Mouse (Mus musculus) ES-E14 (cell line): ENCODE results near the gene Alx1. TPM values are rescaled to one million over a fixed set of nuclear protein-coding genes. Genes with fewer than 3 reads are reported as not detected.

Source experiments
- DNase-seq: peaks from one replicate; pipeline ENCODE4 v3.0.0-alpha.2; 2013; ENCODE audit warnings: low read depth, low spot score
- H3K27ac ChIP-seq: 2 replicates; pipeline ENCODE4 v1.5.1; 2012; ENCODE audit warnings: low read depth, mild to moderate bottlenecking, low read length, moderate library complexity, mixed read lengths; ENCODE audit not compliant: poor library complexity, insufficient read depth, severe bottlenecking
- H3K36me3 ChIP-seq: 2 replicates; pipeline ENCODE4 v1.6.1; 2012; ENCODE audit warnings: mild to moderate bottlenecking, low read length, moderate library complexity, mixed read lengths; ENCODE audit not compliant: control insufficient read depth, poor library complexity, insufficient read depth, severe bottlenecking
- H3K4me1 ChIP-seq, 2 experiments: fragments of 150-350 bp in 1 of 2; sonication (generic) in 1 of 2; 2 replicates each; pipeline ENCODE4 v1.6.1; 2012; ENCODE audit warnings: low read length in 2 of 2, mild to moderate bottlenecking in 1 of 2, mixed read lengths in 1 of 2; ENCODE audit not compliant: control insufficient read depth in 2 of 2, insufficient read depth in 2 of 2, poor library complexity in 1 of 2
- H3K4me3 ChIP-seq, 2 experiments: fragments of 150-350 bp in 1 of 2; sonication (generic) in 1 of 2; 2 replicates each; pipeline ENCODE4 v1.5.1; 2012; ENCODE audit warnings: low read length in 2 of 2, low read depth in 1 of 2, mild to moderate bottlenecking in 1 of 2, mixed read lengths in 1 of 2; ENCODE audit not compliant: insufficient read depth in 1 of 2, poor library complexity in 1 of 2, severe bottlenecking in 1 of 2
- H3K9ac ChIP-seq: 2 replicates; pipeline ENCODE4 v1.6.1; 2012; ENCODE audit warnings: low read depth, mild to moderate bottlenecking, low read length, mixed read lengths; ENCODE audit not compliant: poor library complexity, insufficient read depth, severe bottlenecking
- H3K9me3 ChIP-seq: fragments of 150-350 bp; sonication (generic); 2 replicates; pipeline ENCODE4 v1.6.1; 2012; ENCODE audit warnings: low read depth, mild to moderate bottlenecking, low read length; ENCODE audit not compliant: control insufficient read depth, insufficient read depth
- CHD2 ChIP-seq: IDR thresholded peaks from 2 replicates; pipeline ENCODE4 v1.6.1; 2014; ENCODE audit warnings: mild to moderate bottlenecking, low read depth, low read length, inconsistent platforms
- HCFC1 ChIP-seq: IDR thresholded peaks from 2 replicates; pipeline ENCODE4 v1.6.1; 2012; ENCODE audit warnings: low read length, inconsistent platforms, borderline replicate concordance; ENCODE audit not compliant: insufficient read depth
- MAFK ChIP-seq: IDR thresholded peaks from 2 replicates; pipeline ENCODE4 v1.6.1; 2014; ENCODE audit warnings: mild to moderate bottlenecking, low read depth, low read length, inconsistent platforms; ENCODE audit not compliant: insufficient read depth
- ZC3H11A ChIP-seq: IDR thresholded peaks from 2 replicates; pipeline ENCODE4 v1.6.1; 2012; ENCODE audit warnings: low read depth, mild to moderate bottlenecking, inconsistent platforms, low read length, borderline replicate concordance
- ZNF384 ChIP-seq: IDR thresholded peaks from 2 replicates; pipeline ENCODE4 v1.6.1; 2012; ENCODE audit warnings: low read depth, low read length, inconsistent platforms
- in situ Hi-C, 2 experiments: fragments of 600-800 bp; cut with MboI; formaldehyde crosslinking; loops; one replicate each; pipeline ENCODE4 v1.15.1; 2025; ENCODE audit warnings: low sequenced_read_pairs in 2 of 2, inconsistent platforms in 1 of 2; ENCODE audit not compliant: unreplicated experiment in 2 of 2
- total RNA-seq: library from RNA; depleted of rRNA; stranded (reverse); fragments of 300-350 nt; gene quantifications from 2 replicates; pipeline ENCODE4 v1.2.3, GENCODE M21; 2012; rRNA removed

Alx1 gene
- total RNA-seq = 0.26 and 0.49 TPM in 2 replicates

DNA sequence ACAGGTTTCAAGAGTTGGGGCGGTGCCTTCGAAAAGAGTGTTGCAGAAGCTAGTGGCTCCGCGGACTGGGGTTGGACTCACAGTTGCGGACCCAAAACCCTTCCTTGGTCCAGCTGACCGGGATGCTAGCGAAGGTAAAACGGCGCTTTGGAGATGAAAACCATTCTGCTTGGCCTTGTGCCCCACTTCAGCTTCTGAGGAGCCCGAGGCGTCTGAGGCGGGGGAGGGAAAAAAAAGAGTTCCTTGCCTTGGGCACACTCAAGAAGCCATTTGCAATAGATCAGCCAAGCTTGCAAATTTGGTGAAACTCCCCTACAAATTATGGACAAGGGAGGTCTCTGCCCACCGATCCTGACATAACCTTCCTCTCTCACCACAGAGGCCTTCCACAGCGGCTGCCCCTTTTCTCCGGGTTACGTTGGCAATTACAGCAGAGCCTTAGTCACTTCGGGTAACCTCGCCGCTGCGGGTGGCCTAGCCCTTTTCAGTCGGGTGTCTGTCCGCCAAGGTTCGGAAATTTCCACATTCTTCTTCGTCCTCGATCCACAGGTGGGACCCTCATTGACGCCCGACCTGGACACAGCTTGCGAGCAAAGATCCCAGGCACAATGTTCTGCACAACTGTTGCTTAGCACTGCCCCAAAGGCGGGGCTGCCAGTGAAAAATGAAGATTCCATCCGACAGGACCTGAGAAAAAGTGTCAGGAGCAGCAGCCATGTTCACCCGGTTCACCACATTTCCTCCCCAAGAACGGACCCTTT, at the start of gene Alx1:
TSS of gene Alx1 (minus strand) at position 486 of the 761 bp plus-strand sequence.
- Histone ChIP-seq H3K9me3 (no peaks in the 10 kb centered on the region), H3K27ac (no peak within 1 kb of the TSS), H3K4me3 (peak within 1 kb of the TSS; percentile 11 to 22; a peak in 2 of 4 replicates), H3K4me1 (no peaks in the 10 kb centered on the region), H3K9ac (no peak within 1 kb of the TSS), H3K36me3 (no peaks in the 10 kb centered on the region)
- TF ChIP-seq ZNF384 (no peak), ZC3H11A (no peak), HCFC1 (no peak), MAFK (no peak), CHD2 (no peak)
- in situ Hi-C loops = no loop called here
- no peak for DNase-seq

DNA sequence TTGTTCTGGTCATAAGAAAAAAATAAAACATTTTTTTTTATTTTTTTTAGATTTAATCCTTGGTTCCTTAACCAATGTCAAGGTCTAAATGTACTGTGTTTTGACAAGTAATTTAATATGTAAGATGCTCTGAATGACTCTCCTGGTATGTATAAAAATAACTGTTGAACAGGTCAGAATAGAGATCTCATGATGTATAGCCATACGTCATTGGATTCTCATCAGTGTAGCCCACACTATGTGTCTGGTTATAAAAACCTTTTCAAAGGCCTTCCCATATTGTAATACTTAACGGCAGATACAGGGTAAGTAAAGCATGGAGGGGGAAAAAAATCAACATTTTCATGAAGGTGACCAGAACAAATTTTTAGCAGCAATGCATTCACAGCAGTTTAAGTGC, 19.6 kb upstream of the Alx1 start:
- no peaks in the 10 kb centered on the region for H3K36me3 ChIP-seq
- no peaks in the 10 kb centered on the region for H3K4me1 ChIP-seq
- TF ChIP-seq CHD2 (no peak), HCFC1 (no peak), ZC3H11A (no peak), ZNF384 (no peak), MAFK (no peak)
- H3K9ac ChIP-seq = no peak overlapping the region
- H3K9me3 ChIP-seq = no peaks in the 10 kb centered on the region
- no peak overlapping the region for H3K27ac ChIP-seq
- no peak for DNase-seq
- no peak overlapping the region for H3K4me3 ChIP-seq
- in situ Hi-C loops = no loop called here

DNA sequence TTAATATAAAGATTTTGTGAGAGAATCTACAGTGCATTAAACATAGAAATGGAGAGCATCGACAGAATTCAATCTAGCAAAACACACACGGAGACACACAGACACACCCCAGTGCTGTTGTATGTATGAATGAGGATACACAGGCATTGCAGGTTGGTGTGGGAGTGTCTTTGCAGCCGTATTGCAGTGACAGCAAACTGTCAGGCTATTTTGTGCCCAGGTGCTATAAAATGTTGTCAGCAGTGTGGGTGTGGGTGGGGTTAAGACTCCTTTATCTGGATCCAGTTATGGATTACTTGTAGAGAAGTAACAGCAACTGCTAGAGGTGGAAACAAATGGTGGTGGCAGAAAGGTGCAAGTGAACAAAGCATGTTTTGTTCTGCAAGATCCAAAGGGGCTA, 16.6 kb upstream of the Alx1 start:
- no peak overlapping the region for H3K4me3 ChIP-seq
- TF ChIP-seq ZNF384 = no peak
- no peak for TF ChIP-seq ZC3H11A
- no peak for TF ChIP-seq CHD2
- TF ChIP-seq HCFC1 = no peak
- TF ChIP-seq MAFK = no peak

DNA sequence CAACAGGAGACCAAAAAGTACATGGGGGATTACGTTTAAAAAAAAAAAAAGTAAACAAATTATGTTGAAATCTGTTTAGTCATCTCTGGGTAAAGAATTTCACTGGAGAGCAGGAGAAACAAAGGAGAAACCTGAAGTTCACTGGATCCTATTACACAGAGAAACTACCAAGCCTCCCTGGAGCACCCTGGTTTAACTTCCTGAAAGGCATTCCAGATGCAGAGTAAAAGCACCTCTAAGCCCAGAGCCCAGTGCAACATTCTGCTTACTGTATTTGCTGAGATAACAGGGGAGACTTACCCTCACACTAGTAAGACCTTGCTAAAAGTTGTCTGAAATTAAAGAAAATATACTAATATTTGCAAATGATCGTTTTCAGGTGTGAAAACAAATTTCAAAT, 15.0 kb upstream of the Alx1 start:
- TF ChIP-seq CHD2 (no peak), ZNF384 (no peak), HCFC1 (no peak), ZC3H11A (no peak), MAFK (no peak)
- Histone ChIP-seq H3K4me3 (no peak overlapping the region), H3K27ac (no peak overlapping the region), H3K36me3 (no peaks in the 10 kb centered on the region), H3K4me1 (no peaks in the 10 kb centered on the region), H3K9me3 (no peaks in the 10 kb centered on the region), H3K9ac (no peak overlapping the region)
- in situ Hi-C loops = no loop called here
- DNase-seq = no peak

More for the DNA sequence above, 16.6 kb upstream of the Alx1 start:
- Histone ChIP-seq H3K9ac (no peak overlapping the region), H3K36me3 (no peaks in the 10 kb centered on the region), H3K9me3 (no peaks in the 10 kb centered on the region), H3K4me1 (no peaks in the 10 kb centered on the region), H3K27ac (no peak overlapping the region)
- in situ Hi-C loops = no loop called here
- DNase-seq = no peak
